Mouse (Mus musculus) spleen, postnatal 10 days (tissue): ENCODE data around the gene Ahnak.

ENCODE experiments used
- DNase-seq, 2 experiments: peaks; one replicate each; pipeline ENCODE4 v3.0.0; 2021 to 2022; ENCODE audit warnings: low spot score in 2 of 2

The Ahnak gene

GRCm38 (mm10) chr19:8989066-8989566, at the start of gene Ahnak:
Ahnak (plus strand) TSS chr19:8989284.
- DNase-seq = peak; percentile 44 to 60

GRCm38 (mm10) chr19:8940526-8941133, 48.5 kb upstream of the Ahnak start:
- no peak for DNase-seq

GRCm38 (mm10) chr19:8941136-8941514, 48.0 kb upstream of the Ahnak start:
- no peak for DNase-seq

- DNase-seq = peak; percentile 95 to 98
Measured at GRCm38 (mm10) chr19:8941515-8942217, 47.4 kb upstream of the Ahnak start, which contains the start of gene Mta2. Mta2 (plus strand) TSS chr19:8941875.

GRCm38 (mm10) chr19:8942276-8942964, 46.7 kb upstream of the Ahnak start:
- no peak for DNase-seq

GRCm38 (mm10) chr19:8943047-8943446, 46.0 kb upstream of the Ahnak start:
- DNase-seq = no peak

GRCm38 (mm10) chr19:8944062-8944461, 45.0 kb upstream of the Ahnak start:
- peak in 1 of 2 experiments; percentile 31 for DNase-seq

GRCm38 (mm10) chr19:8944750-8945149, 44.3 kb upstream of the Ahnak start:
- peak; percentile 48 to 83 for DNase-seq

GRCm38 (mm10) chr19:8945251-8945650, 43.8 kb upstream of the Ahnak start:
- no peak for DNase-seq

- DNase-seq = no peak
Measured at GRCm38 (mm10) chr19:8946929-8947328, 42.2 kb upstream of the Ahnak start.

GRCm38 (mm10) chr19:8950190-8950589, 38.9 kb upstream of the Ahnak start:
- no peak for DNase-seq

- no peak for DNase-seq
Measured at GRCm38 (mm10) chr19:8952241-8952640, 36.8 kb upstream of the Ahnak start.

- DNase-seq = peak; percentile 87 to 88
Measured at GRCm38 (mm10) chr19:8953135-8954039, 35.7 kb upstream of the Ahnak start, which contains the start of gene Tut1. Tut1 (plus strand) TSS chr19:8953847.

GRCm38 (mm10) chr19:8954171-8954570, 34.9 kb upstream of the Ahnak start:
- DNase-seq = no peak

GRCm38 (mm10) chr19:8962256-8962655, 26.8 kb upstream of the Ahnak start:
- DNase-seq = no peak

GRCm38 (mm10) chr19:8965075-8965474, 24.0 kb upstream of the Ahnak start:
- peak in 1 of 2 experiments; percentile 5 for DNase-seq

- DNase-seq = peak in 1 of 2 experiments; percentile 10
Measured at GRCm38 (mm10) chr19:8965771-8966170, 23.3 kb upstream of the Ahnak start.

GRCm38 (mm10) chr19:8966198-8966589, 22.9 kb upstream of the Ahnak start:
- no peak for DNase-seq

- peak; percentile 90 to 99 for DNase-seq
Measured at GRCm38 (mm10) chr19:8966590-8967372, 22.3 kb upstream of the Ahnak start, which contains the start of gene Eef1g. Eef1g (plus strand) TSS chr19:8967041.

- no peak for DNase-seq
Measured at GRCm38 (mm10) chr19:8967373-8967743, 21.7 kb upstream of the Ahnak start.

- peak in 1 of 2 experiments; percentile 5 for DNase-seq
Measured at GRCm38 (mm10) chr19:8967893-8968292, 21.2 kb upstream of the Ahnak start.
